Mouse (Mus musculus) cerebral cortex, adult 2 months (tissue): ENCODE results near the gene Wwtr1.

Source experiments
- WGBS: fragments of 180-500 bp; shearing (Covaris S2); methylation state at CpG from one replicate; pipeline ENCODE4 v1.1.7; 2018; 5-methylcytosine and 5-hydroxymethylcytosine counted together

The Wwtr1 gene

DNA sequence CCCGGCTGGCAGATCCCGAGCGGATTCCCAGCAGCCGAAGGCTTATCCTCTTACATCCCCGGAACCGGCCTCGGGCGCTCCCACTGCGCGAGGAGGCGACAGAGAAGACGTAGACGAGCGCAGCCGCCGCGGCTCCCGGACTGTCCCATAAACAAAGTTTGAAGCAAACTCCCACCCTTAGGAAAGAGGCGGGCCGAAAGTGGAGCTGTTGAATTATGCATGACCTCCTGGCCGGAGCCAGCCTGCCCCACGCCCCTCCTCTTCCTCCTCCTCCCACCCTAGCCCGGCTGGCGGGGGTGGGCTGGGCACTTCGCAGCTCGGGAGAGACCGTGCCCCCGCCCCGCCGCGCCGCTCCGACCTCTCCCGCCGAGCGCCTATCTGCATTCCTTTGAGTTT lies at the start of gene Wwtr1:
Wwtr1 (minus strand) TSS at position 251 of the 396 bp plus-strand sequence.
- under 1% methylated on average over 35 of the region's 36 CpGs for WGBS

DNA sequence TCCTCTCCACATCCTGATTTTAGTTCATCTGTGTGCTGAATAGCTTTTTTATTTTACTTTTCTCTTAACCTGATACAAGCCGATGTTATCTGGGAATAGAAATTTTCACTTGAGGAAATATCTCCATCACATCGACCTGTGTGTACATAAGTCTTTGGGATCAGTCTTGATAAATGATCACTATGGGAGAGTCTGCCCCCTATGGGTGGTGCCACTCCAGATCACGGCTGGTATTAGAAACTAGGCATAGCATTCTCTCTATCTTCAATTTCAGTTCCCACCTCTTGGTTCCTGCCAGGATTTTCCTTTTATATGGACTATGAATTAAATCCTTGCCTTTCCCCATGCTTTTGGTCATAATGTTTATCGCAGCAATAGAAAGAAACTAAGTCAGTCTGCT lies 44.0 kb upstream of the Wwtr1 start:
- WGBS, result 74% methylated on average over 4 of the region's 4 CpGs

DNA sequence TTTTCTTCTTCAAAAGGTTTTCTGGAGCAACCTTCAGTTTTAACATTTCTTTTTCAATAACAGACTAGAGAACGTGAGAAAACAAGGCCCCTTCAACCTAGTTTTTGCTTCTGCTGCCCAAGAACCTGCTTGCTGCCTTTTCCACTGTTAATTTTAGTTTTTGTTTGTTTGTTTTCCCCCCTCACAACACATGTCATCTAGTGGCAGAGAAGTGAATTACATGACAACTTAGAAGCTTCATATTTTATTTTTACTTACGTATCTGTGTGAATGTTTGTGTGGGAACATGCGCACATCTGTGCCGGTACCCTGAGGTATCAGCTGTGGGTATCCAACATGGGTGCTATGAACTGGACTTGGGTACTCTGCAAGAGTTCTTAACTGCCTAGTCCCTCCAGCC lies 39.9 kb upstream of the Wwtr1 start:
- WGBS, result 80% methylated on average over 4 of the region's 4 CpGs

DNA sequence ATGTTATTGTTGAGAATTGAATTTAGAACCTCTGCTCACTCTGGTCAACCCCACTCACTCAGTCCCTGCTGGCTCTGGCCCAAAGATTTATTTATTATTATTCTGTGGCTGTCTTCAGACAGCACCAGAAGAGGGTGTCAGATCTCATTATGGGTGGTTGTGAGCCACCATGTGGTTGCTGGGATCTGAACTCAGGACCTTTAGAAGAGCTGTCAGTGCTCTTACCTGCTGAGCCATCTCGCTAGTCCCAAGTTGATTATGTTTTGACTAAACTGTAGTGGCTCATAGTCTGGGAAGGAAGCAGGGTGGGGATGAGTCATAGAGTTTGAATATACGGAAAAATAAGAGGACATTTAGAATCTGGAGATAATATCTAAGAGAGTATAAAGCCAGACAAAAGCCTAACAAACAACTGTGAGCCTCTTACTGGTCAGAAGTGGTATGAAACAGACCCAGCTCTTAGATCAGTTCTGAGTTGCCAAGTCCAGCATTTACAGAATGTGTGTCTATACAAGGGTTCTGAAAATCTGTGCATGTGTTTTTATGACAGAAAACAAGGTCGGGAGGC lies 36.8 kb upstream of the Wwtr1 start:
- WGBS, result 63% methylated on average over 3 of the region's 3 CpGs

DNA sequence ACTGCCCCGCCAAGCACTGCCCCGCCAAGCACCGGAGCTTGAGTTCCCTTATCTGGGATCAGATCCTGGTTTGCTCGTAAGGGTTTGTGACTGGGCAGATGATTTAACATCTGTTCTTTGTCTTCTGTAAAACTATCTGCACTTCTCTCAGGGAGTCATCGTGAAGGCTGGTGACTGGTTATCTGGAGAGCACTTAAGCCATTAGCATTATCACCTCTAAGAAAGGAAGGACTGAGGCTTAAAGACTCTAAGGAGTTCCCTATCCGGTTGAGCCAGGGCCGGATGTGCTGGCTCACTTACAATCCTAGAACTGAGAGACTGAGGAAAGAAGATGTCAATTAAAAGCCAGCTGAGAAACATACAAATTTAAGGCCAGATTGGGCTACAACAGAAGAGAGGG lies 36.1 kb upstream of the Wwtr1 start:
- WGBS, result 88% methylated on average over 7 of the region's 7 CpGs

DNA sequence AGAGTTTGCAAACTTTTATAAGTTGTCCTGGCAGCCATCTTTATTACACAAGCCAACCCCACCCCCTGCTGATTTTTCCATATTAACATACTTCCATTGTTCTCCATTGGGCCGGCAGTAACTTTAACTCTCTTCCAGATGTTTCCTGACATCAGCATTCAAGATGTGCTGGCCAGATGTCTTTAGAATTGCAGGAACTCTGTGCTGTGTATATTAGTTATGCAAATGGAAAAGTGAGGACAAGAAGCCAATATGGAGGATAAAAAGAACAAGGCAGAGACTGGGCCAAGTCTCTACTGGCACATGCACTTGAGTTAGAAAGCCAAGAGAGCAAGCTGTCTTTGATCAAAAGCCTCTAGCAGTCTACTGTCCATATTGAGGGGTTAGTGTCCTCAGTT lies 28.9 kb upstream of the Wwtr1 start:
- 33% methylated on average over 1 of the region's 1 CpGs for WGBS

DNA sequence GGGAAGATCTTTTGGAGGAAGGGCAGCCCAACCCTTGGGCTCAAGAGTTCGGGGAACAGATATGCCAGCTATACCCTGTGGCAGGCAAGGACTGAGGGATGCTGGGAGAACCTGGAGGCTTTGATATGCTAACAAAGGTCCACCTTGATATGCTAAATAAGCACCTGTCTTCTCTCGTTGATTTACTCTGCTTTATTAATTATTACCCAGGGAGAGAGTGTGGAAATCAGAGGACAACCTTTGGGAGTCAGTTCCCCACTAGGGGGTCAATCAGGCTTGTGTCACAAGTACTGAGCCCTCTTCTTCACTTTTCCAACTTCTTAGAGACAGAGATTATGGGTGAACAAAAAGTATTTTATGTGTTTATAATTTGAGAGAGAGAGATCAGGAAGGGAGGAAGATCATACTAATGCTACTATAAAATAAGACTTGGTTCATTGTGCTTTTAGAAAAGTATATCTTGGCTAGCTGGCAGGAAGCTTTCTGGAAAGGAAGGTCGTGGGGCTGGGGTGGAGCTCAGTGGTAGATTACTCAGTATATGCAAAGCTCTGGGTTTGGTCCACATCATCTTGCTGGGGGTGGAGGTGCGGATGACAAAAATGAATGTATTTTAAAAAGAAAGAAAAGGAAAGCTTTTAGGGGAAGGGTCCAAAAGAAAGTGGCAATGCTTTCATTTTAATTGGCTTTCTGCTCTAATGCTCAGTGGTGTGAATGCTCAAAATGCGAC lies 28.3 kb upstream of the Wwtr1 start:
- 65% methylated on average over 5 of the region's 5 CpGs for WGBS

DNA sequence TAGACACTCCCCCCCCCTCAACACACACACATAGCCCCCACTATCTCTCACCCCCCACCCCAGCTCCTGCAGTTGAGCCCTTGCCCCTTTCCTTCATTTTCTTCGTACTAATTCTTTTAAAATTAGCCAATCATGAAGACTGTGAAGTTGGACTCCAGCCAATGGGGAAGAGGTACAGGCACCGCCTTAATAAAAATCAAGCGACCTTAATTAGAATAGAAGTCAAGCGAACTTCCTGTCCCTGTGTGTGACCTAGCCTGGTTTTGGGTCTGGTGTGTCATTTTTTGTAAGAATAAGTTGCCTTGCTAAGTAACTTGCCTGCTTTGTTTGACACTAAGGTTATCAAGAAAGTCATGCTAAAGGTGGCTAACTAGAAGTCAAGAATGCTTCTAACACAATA lies 26.9 kb upstream of the Wwtr1 start:
- 69% methylated on average over 4 of the region's 4 CpGs for WGBS

DNA sequence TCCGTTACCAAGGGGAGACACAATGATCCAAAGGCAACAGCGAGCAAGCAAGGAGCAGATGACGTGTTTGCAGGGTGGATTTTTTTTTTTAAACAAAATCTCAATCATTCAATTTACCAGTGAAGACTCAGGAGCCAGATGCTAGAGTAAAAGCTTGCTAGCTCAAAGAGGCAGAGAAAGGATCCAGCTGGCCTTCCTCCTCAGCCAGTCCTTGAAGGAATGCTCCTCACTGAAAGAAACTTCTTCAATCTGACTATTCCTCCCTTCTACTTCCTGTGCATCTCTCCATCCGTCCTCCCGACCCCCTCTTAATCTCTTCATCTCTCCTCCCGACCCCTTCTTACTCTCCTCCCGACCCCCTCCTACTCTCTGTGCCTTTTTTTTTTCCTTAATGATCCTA lies 20.9 kb upstream of the Wwtr1 start:
- WGBS, result 69% methylated on average over 7 of the region's 7 CpGs

DNA sequence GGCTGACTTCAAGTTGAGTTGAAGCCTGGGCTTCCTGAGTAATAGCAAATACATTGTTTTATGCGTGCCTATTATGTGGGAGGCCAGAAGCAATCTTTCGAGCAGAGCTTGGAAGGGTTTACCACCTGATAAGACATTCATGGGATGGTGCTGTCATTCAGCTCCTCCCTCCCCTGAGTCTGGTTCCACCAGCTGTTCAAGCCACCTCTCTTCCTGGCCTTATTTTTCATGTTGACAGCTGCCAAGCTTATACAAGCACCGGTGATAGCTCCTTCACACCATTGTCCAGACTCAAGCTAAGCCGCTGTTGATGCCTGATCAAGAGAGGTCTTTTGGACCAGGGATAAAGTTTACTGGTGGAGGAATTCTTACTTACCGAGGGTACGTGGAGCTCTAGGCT lies 10.3 kb upstream of the Wwtr1 start:
- 85% methylated on average over 6 of the region's 6 CpGs for WGBS

DNA sequence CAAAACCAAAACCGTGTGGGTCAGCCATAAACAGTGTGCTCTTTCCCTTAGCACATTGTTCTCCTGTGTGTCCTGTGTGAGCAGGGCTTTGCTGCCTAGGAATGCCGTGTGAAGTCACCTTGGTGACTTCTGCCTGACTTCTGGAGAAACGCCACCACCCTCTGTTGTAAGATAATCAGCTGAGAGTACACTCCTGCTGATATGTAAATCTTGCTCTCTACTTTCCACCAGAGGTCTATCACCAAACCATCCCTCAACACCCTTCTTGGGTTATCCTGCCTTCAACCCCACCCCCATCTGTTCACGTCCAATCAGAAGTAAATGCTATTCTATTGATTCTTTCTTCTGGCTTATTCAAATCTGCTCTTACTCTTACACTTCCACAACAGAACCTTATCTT lies 7.8 kb upstream of the Wwtr1 start:
- WGBS, result 85% methylated on average over 4 of the region's 4 CpGs

DNA sequence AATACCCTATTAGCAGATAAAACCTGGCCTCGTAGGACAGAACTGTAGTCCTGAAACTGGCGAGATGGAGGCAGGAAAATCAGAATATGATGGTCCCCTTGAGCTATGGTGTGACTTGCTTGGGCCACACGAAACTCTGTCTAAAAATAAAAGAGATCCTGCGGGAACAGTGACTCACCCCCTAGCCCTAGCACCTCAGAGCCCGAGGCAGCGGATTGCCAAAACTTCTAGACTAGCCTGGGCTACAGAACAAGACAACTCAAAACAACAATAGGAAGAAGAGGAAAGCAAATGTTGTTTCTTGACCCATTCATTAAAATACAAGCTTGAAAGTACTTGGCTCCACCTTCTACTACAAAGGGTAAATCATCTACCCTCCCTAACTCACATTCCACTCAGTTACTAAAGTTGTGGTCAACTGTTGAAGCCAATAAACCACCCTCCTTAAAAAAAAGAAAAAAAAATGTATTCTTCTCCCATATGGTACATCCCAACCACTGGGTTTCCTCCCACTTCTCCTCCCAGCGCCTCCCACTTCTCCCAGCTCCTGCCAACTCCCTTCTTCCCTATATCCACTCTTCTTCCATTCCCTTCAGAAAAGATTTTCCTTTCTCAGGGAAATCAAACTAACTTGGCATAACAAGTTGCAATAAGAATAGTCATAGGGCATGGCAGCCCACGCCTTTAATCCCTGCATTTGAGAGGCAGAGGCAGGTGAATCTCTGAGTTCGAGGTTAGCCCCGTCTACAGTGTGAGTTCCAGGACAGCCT lies 4.9 kb upstream of the Wwtr1 start:
- 85% methylated on average over 10 of the region's 10 CpGs for WGBS

DNA sequence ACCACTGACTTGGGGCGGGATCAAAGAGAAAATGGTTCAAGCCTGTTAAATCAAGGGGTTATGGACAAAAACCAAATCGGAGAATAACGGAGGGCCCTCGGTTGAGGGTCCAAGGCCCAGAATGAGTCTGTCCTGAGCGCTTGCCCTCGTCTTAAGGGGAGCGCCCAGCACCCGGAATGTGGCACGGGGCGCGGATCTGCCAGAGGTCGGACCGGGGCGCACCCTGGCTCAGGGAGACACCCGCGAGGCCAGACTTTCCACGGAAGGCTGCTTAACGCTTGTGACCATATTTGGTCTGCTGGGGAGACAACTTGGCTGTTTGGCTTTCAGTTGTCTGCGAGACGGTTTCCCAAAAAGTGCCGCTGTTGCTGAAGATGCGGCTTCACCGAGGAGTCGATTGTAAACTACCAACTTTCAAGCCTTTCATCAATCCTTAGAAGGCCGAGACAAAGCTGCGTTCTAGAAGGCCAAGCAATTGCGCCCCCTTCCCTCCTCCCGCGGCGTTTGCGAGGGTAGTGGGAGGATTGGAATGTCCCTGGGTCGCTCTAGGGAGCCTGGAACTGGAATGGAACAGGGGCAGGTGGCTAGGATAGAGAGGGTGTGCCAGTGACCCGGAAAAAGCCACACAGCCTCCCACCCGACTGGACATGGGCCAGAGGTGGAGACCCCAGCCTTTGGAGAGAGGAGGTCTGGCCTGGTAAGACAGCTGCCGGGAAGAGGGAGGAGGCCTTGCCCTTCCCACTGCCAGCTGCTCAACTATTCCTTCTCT lies 530 bp upstream of the Wwtr1 start:
- 4% methylated on average over 35 of the region's 35 CpGs for WGBS

DNA sequence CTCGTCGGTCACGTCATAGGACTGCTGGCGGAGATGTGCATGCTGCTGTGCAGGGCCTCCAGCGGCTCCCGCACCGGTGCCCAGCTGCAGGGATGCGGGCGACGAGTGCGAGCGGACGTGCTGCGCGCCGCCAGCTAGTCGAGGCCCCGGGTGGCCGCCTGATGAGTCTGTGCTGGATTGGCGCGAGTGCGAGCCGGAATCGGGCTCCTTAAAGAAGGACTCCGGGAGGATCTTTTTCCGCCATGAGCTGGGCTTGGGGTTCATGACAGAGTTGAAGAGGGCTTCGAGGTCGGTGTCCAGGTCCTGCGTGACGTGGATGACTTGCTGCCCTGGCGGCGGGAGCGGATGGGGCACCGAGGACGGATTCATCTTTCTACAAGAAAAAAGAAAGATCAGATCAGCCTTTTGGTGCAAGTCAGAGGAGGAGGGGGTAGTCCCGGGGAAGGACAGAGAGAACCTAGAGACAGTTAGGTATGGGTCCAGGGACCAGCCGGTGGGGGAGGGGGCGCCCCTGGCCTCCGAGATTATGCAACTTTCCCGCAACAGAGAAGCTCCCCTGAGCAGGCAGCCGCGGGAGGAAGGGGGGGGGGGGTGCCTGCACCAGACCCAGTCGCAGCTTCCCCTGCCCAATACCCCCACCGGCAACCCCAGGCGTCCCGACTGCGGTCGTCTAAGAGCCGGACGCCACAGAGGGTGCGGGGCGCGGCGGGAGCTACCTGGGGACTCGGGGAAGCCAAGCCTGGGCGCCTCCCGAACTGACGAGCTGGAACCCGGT lies 638 bp downstream of the Wwtr1 start:
- WGBS, result under 1% methylated on average over 59 of the region's 59 CpGs

DNA sequence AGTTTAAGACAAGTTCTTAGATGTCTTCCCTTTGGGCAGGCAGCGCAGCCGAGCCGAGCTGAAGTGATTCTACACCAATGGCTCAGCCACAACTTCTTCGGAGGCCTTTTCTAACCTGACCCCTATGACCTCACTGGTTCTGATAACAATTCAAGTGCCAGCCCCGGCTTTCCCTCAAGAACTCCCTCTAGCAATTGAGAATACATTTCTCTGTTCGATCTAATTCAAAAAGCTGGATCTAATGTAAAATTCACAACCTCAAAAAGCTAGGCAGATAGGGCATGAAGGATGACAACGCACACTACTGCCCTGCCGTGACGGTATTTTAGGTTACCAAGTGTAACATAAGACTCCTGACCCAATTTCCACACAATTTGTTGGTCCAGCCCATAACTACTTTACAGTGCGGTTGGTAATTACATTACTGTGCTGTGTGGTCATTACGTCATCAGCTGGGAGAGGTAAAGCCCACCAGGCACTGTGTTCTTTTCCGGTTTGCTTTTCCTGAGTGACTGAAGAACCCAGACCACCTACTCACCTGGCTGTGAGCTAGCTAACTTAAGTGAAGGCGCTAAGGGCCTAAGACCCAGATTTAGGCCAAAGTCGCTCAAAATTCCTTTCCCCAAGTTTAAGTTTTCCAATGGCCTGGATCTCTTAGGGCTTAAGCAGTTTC lies 1.7 kb downstream of the Wwtr1 start:
- WGBS, result 66% methylated on average over 14 of the region's 14 CpGs

DNA sequence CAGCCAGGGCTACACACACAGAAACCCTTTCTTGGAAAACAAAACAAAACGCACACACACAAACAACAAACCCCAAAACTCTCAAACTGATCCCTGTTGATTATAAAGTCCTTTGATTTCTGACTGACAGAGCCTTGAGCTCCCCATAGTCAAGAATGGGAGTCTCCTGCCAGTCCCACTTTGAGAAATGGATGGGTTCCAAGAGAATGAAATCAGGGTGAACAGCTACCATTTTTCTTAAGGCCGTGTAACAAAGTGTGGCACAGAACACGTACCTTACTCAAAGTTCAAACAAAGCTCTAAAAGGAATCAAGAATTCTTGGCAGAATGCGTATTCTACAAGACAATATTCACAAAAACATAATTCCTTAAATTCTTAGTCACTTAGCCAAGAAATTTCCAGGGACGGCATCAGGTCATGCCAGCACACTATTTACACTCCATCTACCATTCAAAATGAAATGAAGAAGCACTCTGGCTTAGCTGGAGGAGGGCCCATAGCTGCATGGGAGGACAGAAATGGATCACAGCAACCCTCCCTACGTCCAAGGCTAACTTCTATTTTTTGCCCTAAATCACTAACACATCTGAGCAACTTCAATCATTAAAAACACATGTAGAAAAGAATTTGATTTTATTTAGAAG lies 3.3 kb downstream of the Wwtr1 start:
- WGBS, result 54% methylated on average over 6 of the region's 6 CpGs

DNA sequence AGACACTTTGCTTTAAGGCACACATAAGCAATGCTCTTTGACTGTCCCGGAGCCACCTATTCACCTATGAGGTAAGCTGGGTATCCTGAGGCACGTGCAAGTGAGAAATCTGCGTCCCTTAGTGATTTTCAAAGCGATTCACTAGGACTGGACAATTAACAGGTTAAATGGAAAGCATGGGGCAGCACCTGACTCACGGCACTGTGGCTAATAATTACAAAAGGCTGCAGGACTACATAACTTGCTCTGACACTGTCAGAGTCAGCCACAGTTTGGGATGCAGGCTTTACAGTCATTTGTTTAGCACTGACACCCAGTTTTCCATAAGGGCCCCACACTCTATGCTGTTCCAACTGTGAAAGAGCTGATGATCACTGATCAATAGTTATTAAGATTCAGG lies 9.1 kb downstream of the Wwtr1 start:
- 82% methylated on average over 5 of the region's 5 CpGs for WGBS

DNA sequence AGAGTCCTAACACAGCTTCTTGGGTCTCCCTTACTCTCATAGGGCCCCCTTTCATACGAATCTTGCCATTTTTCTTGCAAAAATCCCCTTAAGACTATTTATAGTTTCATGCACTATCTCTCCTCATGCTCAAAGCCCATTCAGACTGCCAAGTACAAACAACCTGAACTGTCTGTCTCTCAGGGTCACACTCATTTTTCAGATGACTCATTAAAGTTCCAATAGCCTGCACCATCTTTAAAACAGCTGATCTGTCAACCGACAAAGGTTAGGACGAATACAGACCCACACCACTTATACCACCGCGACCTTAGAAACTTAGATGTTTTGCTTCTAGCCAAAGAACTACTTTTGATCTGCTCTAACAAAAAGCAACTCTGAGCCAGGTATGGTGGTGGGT lies 12.1 kb downstream of the Wwtr1 start:
- 95% methylated on average over 5 of the region's 5 CpGs for WGBS

DNA sequence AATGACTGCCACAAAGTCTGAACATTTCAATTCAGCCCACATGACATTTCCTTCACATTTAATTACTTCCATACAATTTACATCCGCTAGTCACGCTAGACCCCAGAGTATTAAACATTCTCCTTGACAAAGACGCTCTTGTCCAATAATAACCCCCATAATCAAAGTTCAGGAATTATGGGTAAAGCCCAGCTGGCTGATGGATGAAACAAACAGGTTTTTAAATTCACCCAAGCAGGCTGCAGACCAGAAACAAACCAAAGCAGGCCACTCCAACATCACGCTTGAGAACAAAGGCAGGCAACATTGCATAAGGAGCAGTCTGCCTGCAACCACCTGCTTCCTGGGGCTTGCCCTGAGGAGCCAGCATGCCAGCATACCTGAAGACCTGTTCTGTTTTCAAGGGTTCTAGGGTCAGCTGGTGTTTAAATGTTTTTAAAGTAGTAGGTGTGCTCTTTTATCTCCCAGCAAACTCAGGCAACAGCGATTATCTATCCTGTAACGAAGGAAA lies 12.7 kb downstream of the Wwtr1 start:
- 81% methylated on average over 6 of the region's 6 CpGs for WGBS

DNA sequence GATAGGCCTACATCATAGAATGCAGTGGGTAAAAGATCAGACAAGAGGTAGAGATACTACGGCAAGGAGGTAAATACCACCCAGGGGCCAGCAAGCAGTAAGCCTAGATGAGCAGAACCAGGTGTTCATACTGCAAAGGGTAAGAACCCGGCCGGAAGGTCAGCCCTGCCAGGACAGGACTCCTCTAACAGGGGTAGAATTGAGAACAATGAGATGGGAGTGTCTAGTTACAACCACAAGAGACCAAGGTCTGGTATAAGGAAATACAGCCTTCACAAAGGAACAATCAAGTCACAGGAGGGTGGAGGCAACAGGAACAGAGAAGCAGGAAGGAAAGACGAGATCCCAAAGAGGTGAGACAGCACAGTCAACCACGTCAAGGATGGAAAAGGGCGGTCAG lies 16.9 kb downstream of the Wwtr1 start:
- WGBS, result 90% methylated on average over 6 of the region's 6 CpGs
